Mouse (Mus musculus) retina, embryonic 14.5 days (tissue): ENCODE measurements around the gene Slc31a2.

Experiments used
- DNase-seq: peaks from one replicate; pipeline ENCODE4 v3.0.0-alpha.2; 2015; ENCODE audit warnings: low spot score

The Slc31a2 gene

GRCm38 (mm10) chr4:62318294-62318693, 55.9 kb downstream of the Slc31a2 start:
- no peak for DNase-seq

GRCm38 (mm10) chr4:62322684-62323083, 60.3 kb downstream of the Slc31a2 start:
- DNase-seq = no peak

DNA sequence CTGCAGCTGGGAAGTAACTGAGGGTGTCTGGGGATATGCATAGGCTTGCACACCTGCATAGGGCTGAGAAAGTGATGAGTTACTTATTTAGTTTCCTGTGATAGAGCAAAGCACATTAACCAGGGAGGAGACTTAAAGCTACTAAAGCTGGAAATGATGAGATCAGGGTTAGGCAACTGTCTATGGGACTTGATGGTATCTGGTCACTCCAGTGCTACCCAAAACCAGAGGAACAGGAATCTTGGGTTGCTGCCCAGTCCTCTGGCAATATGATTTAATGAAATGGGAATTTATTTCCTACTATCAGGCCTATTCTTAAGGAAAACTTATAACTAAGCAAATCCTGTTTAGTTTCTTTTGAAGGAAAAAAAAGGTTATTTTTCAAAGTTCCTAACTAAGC, 63.7 kb downstream of the Slc31a2 start:
- DNase-seq = no peak

DNA sequence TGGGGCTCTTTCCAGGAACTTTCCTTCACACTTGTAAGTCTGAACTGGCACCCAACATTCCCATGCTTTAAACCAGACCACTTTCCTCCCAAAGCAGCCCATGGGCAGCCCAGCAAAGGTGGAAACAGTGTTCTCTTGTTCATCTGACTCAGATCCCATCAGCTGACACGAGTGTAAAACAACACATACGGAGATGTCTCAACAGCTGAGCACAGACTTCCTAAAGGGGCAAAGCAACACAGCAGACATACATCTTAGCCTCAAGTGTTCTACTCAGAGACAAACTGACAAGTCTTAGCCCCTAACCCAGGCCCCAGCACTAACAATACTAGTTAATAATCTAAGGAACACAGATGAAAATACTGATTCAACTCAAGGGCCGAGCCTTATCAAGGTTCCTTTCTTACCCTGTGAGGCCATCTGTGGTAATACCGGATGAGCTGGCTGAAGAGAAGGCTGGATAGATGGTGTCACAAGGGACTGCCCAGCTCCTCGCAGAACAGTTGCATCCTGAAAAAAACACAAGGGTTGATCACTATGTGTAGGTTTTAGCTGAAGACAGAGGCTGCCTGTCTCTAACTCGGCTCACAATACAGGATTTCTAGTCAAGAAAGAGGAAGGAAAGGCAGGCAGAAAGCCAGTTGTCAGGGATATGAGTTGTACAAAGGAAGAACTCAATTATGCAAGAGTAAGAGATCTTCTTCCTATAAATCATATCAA, 66.7 kb downstream of the Slc31a2 start:
- DNase-seq = no peak

DNA sequence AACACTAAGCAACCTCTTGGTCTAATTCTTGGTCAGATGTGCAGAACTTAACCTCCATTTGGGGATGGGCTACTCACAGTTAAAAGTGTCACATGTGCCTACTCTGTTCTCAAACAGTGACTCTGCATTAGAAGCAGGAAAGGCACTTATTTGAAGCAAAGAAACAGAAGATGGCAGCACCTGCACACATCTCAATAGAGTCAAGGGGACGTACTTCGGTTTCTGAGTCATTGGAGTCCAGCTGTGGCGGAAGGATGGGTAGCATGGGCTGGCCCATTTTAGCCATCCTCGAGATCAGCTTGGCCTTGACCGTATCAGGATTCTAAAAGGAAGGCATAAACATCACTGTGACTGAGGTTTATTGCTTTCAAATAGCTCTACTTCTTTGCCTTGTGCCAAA, 69.6 kb downstream of the Slc31a2 start:
- no peak for DNase-seq

- no peak for DNase-seq
Measured at GRCm38 (mm10) chr4:62338536-62338935, 76.2 kb downstream of the Slc31a2 start.

DNA sequence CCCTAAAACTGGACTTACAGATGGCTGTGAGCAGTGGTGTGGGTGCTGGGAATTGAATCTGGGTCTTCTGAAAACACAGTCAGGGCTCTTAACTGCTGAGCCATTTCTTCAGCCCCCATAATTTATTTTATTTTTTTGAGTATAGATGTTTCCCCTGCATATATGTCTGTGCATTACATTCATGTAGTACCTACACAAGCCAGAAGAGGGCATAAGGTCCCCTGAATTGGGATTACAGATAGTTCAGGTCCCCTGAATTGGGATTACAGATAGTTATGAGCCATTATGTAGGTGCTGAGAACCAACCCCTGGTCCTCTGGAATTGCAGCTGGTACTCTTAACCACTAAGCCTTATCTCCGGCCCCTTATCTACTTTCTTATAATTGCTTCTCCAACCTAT, 81.6 kb downstream of the Slc31a2 start:
- peak; percentile 34 for DNase-seq

GRCm38 (mm10) chr4:62345827-62346226, 83.5 kb downstream of the Slc31a2 start:
- DNase-seq = no peak

- no peak for DNase-seq
Measured at GRCm38 (mm10) chr4:62347605-62348328, 85.4 kb downstream of the Slc31a2 start.
